In the genomic region with DNA sequence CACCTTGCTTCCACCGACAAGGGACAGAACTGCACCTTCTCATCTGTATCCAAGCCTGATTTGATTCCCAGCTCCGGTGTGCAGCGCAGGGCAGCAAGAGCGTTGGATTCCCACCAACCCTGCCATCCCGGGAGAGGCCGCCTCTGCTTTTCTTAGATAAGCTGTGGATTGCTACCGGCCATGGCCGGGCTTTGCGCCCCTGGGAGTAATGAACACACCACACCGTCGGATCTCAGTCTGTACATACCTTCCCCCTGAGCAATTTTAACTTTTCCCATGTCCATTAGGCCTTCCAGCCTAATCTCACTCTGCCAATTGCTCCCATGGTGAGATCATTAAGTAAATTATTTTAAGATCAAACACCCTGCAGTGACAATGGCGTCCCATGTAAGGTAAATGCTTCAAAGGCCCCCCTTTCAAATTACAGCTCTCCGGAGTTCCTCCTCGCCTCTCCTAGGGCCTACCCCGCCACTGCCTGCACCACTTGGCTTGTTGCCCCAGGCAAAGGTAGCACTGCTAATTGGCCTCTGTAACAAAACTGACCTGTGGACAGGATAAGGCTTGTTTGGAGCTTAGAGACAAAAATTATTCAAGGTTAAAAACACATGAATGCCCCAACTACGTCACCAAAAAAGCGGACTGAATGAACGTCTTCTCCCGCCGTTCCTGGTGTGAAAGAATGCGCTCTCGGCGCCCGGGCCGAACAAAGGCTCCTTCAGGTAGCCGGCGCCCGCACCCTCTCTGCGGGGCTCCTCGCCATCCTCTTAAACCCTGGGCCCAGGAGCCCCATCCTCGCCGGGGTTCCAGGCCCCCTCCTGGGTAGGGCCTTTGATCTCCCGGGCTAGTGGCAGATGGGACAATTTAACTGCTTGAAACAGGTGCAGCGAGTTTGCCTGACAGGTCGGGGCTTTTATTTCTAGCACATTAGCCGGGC, we compare ENCODE assay signal across 9 mouse cellular contexts.
DNase-seq lines count a peak whose midpoint lies in the region; ATAC-seq lines count a peak whose summit lies in the region.
"Had no signal": no experiment of that assay in that cellular context is flagged by ENCODE, and none has a peak within 500 bp of the region (broad histone marks: within the 10 kb centered on the region; RNA-seq: fewer than 3 reads in every experiment).

No protein-coding gene starts in this region.

- peaks cover 32% of the 10 kb centered on the region for H3K27me3 ChIP-seq in heart, embryonic 11.5 days (ENCODE audit: control insufficient read depth, insufficient read depth, low read length)
- H3K27me3 ChIP-seq in forebrain, embryonic 16.5 days (replicated peaks; ENCODE audit: control insufficient read depth, insufficient read depth, low read length), result peaks cover 13% of the 10 kb centered on the region
- peaks cover 40% of the 10 kb centered on the region for H3K27me3 ChIP-seq in kidney, embryonic 16.5 days (ENCODE audit: insufficient read depth, low read length)

- no peak for DNase-seq in heart, postnatal 25 days (ENCODE audit: low spot score)
- peak; percentile 40 for DNase-seq in neural tube, embryonic 10.5 days (ENCODE audit: extremely low spot score, low spot score)
- DNase-seq in gastrocnemius, postnatal 14 days, result no peak
- no peak for DNase-seq in urinary bladder, postnatal 25 days (ENCODE audit: low spot score)
- no peak for DNase-seq in layer of hippocampus, postnatal 14 days (ENCODE audit: low spot score in 2 of 2)

- peaks cover 4% of the 10 kb centered on the region; the same call in 1 of the 2 replicates for H3K4me1 ChIP-seq in heart, embryonic 11.5 days (ENCODE audit: control insufficient read depth, insufficient read depth, low read length)
- peaks cover 12% of the 10 kb centered on the region for H3K4me1 ChIP-seq in forebrain, embryonic 16.5 days (replicated peaks; ENCODE audit: control insufficient read depth, insufficient read depth, low read length)
- H3K4me1 ChIP-seq in kidney, embryonic 16.5 days (ENCODE audit: insufficient read depth, low read length), result no peaks in the 10 kb centered on the region

- intact Hi-C loops in heart, postnatal 25 days (cut with DNase I), result no loop called here
- intact Hi-C loops in gastrocnemius, postnatal 14 days (cut with DNase I; ENCODE audit: low total_unique reads), result no loop called here

- 3% methylated on average over 36 of the region's 36 CpGs for WGBS in heart, embryonic 11.5 days (ENCODE audit: insufficient replicate concordance)
- 4% methylated on average over 36 of the region's 36 CpGs for WGBS in forebrain, embryonic 16.5 days
- WGBS in kidney, embryonic 16.5 days, result 3% methylated on average over 36 of the region's 36 CpGs

- no peak overlapping the region for H3K9ac ChIP-seq in heart, embryonic 11.5 days (ENCODE audit: low read depth, low read length)
- peak overlapping the region; percentile 10; the same call in 1 of the 2 replicates for H3K9ac ChIP-seq in forebrain, embryonic 16.5 days (replicated peaks; ENCODE audit: low read depth, low read length)
- no peak overlapping the region for H3K9ac ChIP-seq in kidney, embryonic 16.5 days (replicated peaks; ENCODE audit: low read length)

- no peak for ATAC-seq in heart, embryonic 11.5 days (replicated peaks; ENCODE audit: insufficient number of reproducible peaks, low FRiP score, low TSS enrichment)
- ATAC-seq in forebrain, embryonic 16.5 days, result peak; percentile 45
- ATAC-seq in kidney, embryonic 16.5 days (ENCODE audit: low FRiP score, low TSS enrichment), result peak; percentile 70; the same call in 1 of the 2 replicates

- no peaks in the 10 kb centered on the region for H3K9me3 ChIP-seq in heart, embryonic 11.5 days (replicated peaks; ENCODE audit: control insufficient read depth, low read length)
- no peaks in the 10 kb centered on the region for H3K9me3 ChIP-seq in forebrain, embryonic 16.5 days (ENCODE audit: control insufficient read depth, low read length)
- no peaks in the 10 kb centered on the region for H3K9me3 ChIP-seq in kidney, embryonic 16.5 days (ENCODE audit: low read length)

- no peaks in the 10 kb centered on the region for H3K36me3 ChIP-seq in heart, embryonic 11.5 days (ENCODE audit: control insufficient read depth, insufficient read depth, low read length)
- H3K36me3 ChIP-seq in forebrain, embryonic 16.5 days (ENCODE audit: control insufficient read depth, insufficient read depth), result no peaks in the 10 kb centered on the region
- no peaks in the 10 kb centered on the region for H3K36me3 ChIP-seq in kidney, embryonic 16.5 days (ENCODE audit: insufficient read depth, low read length)

- H3K4me3 ChIP-seq in heart, embryonic 11.5 days (ENCODE audit: low read depth, low read length), result peak overlapping the region; percentile 36
- peak overlapping the region; percentile 29 for H3K4me3 ChIP-seq in forebrain, embryonic 16.5 days (replicated peaks; ENCODE audit: low read length)
- H3K4me3 ChIP-seq in kidney, embryonic 16.5 days (ENCODE audit: low read length), result peak overlapping the region; percentile 24
- H3K4me3 ChIP-seq: myocyte had no signal

- H3K4me2 ChIP-seq in heart, embryonic 11.5 days, result peak overlapping the region; percentile 65
- H3K4me2 ChIP-seq in forebrain, embryonic 16.5 days (ENCODE audit: low read length), result peak overlapping the region; percentile 52
- peak overlapping the region; percentile 49 for H3K4me2 ChIP-seq in kidney, embryonic 16.5 days (replicated peaks; ENCODE audit: low read depth, low read length)

- H3K27ac ChIP-seq in heart, embryonic 11.5 days (ENCODE audit: low read depth, low read length), result no peak overlapping the region
- no peak overlapping the region for H3K27ac ChIP-seq in forebrain, embryonic 16.5 days (ENCODE audit: low read length)
- H3K27ac ChIP-seq in kidney, embryonic 16.5 days (ENCODE audit: low read length), result no peak overlapping the region
